Mouse (Mus musculus) olfactory bulb, adult 2 months (tissue): Measurements from ENCODE around the gene Tubgcp6.

Experiments
- CTCF ChIP-seq: fragments of 200-500 bp; IDR thresholded peaks from 2 replicates; pipeline ENCODE4 v1.5.1; 2012; ENCODE audit warnings: low read depth, mild to moderate bottlenecking, low read length, moderate library complexity; ENCODE audit not compliant: insufficient read depth
- POLR2A ChIP-seq: fragments of 200-500 bp; IDR thresholded peaks from 2 replicates; pipeline ENCODE4 v1.6.1; 2012; ENCODE audit warnings: mild to moderate bottlenecking, low read depth, low read length, moderate library complexity; ENCODE audit not compliant: insufficient read depth

- TF ChIP-seq POLR2A (no peak), CTCF (no peak)
Observed at GRCm38 (mm10) chr15:89106073-89106472, 16.8 kb downstream of the Tubgcp6 start.
